Mouse (Mus musculus) monocyte, adult 2 months (primary cell): ENCODE measurements around the gene Epyc.
"Not testable (repeated sequence)": the region's sequence is repeated elsewhere in the genome, so short reads cannot be mapped to it uniquely, and the experiment has no call there.

Experiments used
- DNase-seq, 2 experiments: peaks; one replicate each; pipeline ENCODE4 v3.0.0; 2022; ENCODE audit warnings: low spot score in 2 of 2, low read depth in 1 of 2

The Epyc gene

GRCm38 (mm10) chr10:97712687-97713086 lies 68.8 kb downstream of the Epyc start:
- no peak for DNase-seq

GRCm38 (mm10) chr10:97714584-97714983 lies 70.7 kb downstream of the Epyc start:
- no peak for DNase-seq

- no peak for DNase-seq
Observed at GRCm38 (mm10) chr10:97715289-97715906, 71.5 kb downstream of the Epyc start.

GRCm38 (mm10) chr10:97717233-97717632 lies 73.4 kb downstream of the Epyc start:
- DNase-seq: no peak

GRCm38 (mm10) chr10:97718021-97718420 lies 74.2 kb downstream of the Epyc start:
- no peak for DNase-seq

- DNase-seq: no peak
Observed at GRCm38 (mm10) chr10:97720625-97721024, 76.8 kb downstream of the Epyc start.

GRCm38 (mm10) chr10:97722709-97723108 lies 78.8 kb downstream of the Epyc start:
- DNase-seq: no peak

GRCm38 (mm10) chr10:97725929-97726328 lies 82.1 kb downstream of the Epyc start:
- DNase-seq: no peak

- not testable (repeated sequence) for DNase-seq
Observed at GRCm38 (mm10) chr10:97726655-97727054, 82.8 kb downstream of the Epyc start, which contains the start of gene C030005K15Rik. TSS of gene C030005K15Rik (minus strand) at chr10:97726755.
